Mouse (Mus musculus): Measurements from ENCODE around the gene Prr19. TPM values are rescaled to one million over a fixed set of nuclear protein-coding genes. Genes with fewer than 3 reads are reported as not detected.
A peak's percentile ranks its signal among the peaks of the same experiment; 100 is the strongest.

Gene Prr19
- total and polyA plus RNA-seq, 2 experiments from 2014 or later, result 2.5 to 2.6 TPM

GRCm38 (mm10) chr7:25281734-25282601 lies 19.2 kb upstream of the Prr19 start:
- peak; percentile 74 for ATAC-seq
- peaks cover 23% of the 10 kb centered on the region for H3K36me3 ChIP-seq (ENCODE audit: insufficient read depth)
- TF ChIP-seq CTCF (IDR thresholded peaks at IDR 0.05; ENCODE audit: low read depth), result no peak; the same call in 1 of the 2 replicates
- peak overlapping the region; percentile 94 for H3K4me2 ChIP-seq (ENCODE audit: low read depth)
- H3K4me3 ChIP-seq (ENCODE audit: low read depth, low read length), result peak overlapping the region; percentile 77
- 1% methylated on average over 73 of the region's 108 CpGs for WGBS
- no peaks in the 10 kb centered on the region for H3K27me3 ChIP-seq (ENCODE audit: insufficient read depth, low read length)
- peak overlapping the region; percentile 99 for H3K27ac ChIP-seq (ENCODE audit: low read depth, low read length)
- peak; percentile 98 for DNase-seq
- H3K4me1 ChIP-seq (ENCODE audit: insufficient read depth), result peaks cover 40% of the 10 kb centered on the region
- peak overlapping the region; percentile 72 for H3K9ac ChIP-seq
- H3K9me3 ChIP-seq (ENCODE audit: low read length), result no peaks in the 10 kb centered on the region

GRCm38 (mm10) chr7:25282731-25283211 lies 18.4 kb upstream of the Prr19 start:
- TF ChIP-seq CTCF (IDR thresholded peaks at IDR 0.05; ENCODE audit: low read depth), result 0 out of 2 replicates have a peak, but pooled peaks have one; percentile 18
- DNase-seq, result peak; percentile 69
- H3K4me1 ChIP-seq (ENCODE audit: insufficient read depth), result peaks cover 35% of the 10 kb centered on the region

GRCm38 (mm10) chr7:25283637-25284036 lies 17.6 kb upstream of the Prr19 start:
- Histone ChIP-seq H3K9ac (peak overlapping the region; percentile 72), H3K27me3 (ENCODE audit: insufficient read depth, low read length) (no peaks in the 10 kb centered on the region), H3K4me2 (ENCODE audit: low read depth) (peak overlapping the region; percentile 94), H3K9me3 (ENCODE audit: low read length) (no peaks in the 10 kb centered on the region), H3K4me3 (ENCODE audit: low read depth, low read length) (peak overlapping the region; percentile 77), H3K4me1 (ENCODE audit: insufficient read depth) (peaks cover 33% of the 10 kb centered on the region), H3K27ac (ENCODE audit: low read depth, low read length) (peak overlapping the region; percentile 99), H3K36me3 (ENCODE audit: insufficient read depth) (peaks cover 40% of the 10 kb centered on the region)
- ATAC-seq, result no peak
- DNase-seq, result no peak
- TF ChIP-seq CTCF (IDR thresholded peaks at IDR 0.05; ENCODE audit: low read depth), result no peak
- 18% methylated on average over 5 of the region's 5 CpGs for WGBS

More at GRCm38 (mm10) chr7:25282731-25283211, 18.4 kb upstream of the Prr19 start:
- H3K27me3 ChIP-seq (ENCODE audit: insufficient read depth, low read length), result no peaks in the 10 kb centered on the region
- ATAC-seq, result no peak
- no peaks in the 10 kb centered on the region for H3K9me3 ChIP-seq (ENCODE audit: low read length)
- H3K9ac ChIP-seq, result peak overlapping the region; percentile 72
- peak overlapping the region; percentile 77 for H3K4me3 ChIP-seq (ENCODE audit: low read depth, low read length)
- H3K27ac ChIP-seq (ENCODE audit: low read depth, low read length), result peak overlapping the region; percentile 99
- 2% methylated on average over 29 of the region's 36 CpGs for WGBS
- H3K36me3 ChIP-seq (ENCODE audit: insufficient read depth), result peaks cover 31% of the 10 kb centered on the region
- peak overlapping the region; percentile 94 for H3K4me2 ChIP-seq (ENCODE audit: low read depth)

- no peaks in the 10 kb centered on the region for H3K27me3 ChIP-seq (ENCODE audit: insufficient read depth, low read length)
- no peak for ATAC-seq
- H3K4me3 ChIP-seq (ENCODE audit: low read depth, low read length), result peak overlapping the region; percentile 77; the same call in 1 of the 2 replicates
- H3K9me3 ChIP-seq (ENCODE audit: low read length), result no peaks in the 10 kb centered on the region
- no peak for TF ChIP-seq CTCF (IDR thresholded peaks at IDR 0.05; ENCODE audit: low read depth)
- peaks cover 33% of the 10 kb centered on the region for H3K4me1 ChIP-seq (ENCODE audit: insufficient read depth)
- peak overlapping the region; percentile 72; the same call in 1 of the 2 replicates for H3K9ac ChIP-seq
- WGBS, result 57% methylated on average over 2 of the region's 2 CpGs
- H3K27ac ChIP-seq (ENCODE audit: low read depth, low read length), result no peak overlapping the region
- peaks cover 45% of the 10 kb centered on the region for H3K36me3 ChIP-seq (ENCODE audit: insufficient read depth)
- no peak for DNase-seq
- peak overlapping the region; percentile 94 for H3K4me2 ChIP-seq (ENCODE audit: low read depth)
These were observed 17.0 kb upstream of the Prr19 start for GRCm38 (mm10) chr7:25284171-25284570.

DNA sequence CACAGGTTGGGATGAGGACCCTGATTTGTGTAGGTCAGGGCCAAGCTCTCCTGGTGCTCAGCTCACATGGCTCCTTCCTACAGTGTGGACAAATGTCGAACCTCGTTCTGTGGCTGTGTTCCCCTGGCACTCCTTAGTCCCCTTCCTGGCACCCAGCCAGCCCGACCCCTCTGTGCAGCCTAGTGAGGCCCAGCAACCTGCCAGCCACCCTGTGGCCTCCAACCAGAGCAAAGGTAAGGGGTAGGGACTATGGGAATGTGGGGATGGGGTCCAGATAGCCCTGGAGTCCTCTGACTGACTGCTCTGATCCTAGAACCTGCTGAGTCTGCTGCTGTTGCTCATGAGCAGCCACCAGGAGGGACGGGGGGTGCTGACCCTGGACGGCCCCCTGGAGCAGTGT lies 16.4 kb upstream of the Prr19 start:
- Histone ChIP-seq H3K4me2 (ENCODE audit: low read depth) (peak overlapping the region; percentile 94), H3K4me3 (ENCODE audit: low read depth, low read length) (no peak overlapping the region), H3K36me3 (ENCODE audit: insufficient read depth) (peaks cover 51% of the 10 kb centered on the region), H3K27me3 (ENCODE audit: insufficient read depth, low read length) (no peaks in the 10 kb centered on the region), H3K9me3 (ENCODE audit: low read length) (no peaks in the 10 kb centered on the region), H3K9ac (no peak overlapping the region), H3K4me1 (ENCODE audit: insufficient read depth) (peaks cover 33% of the 10 kb centered on the region), H3K27ac (ENCODE audit: low read depth, low read length) (no peak overlapping the region)
- 45% methylated on average over 5 of the region's 5 CpGs for WGBS
- ATAC-seq (no peak), DNase-seq (no peak)
- no peak for TF ChIP-seq CTCF (IDR thresholded peaks at IDR 0.05; ENCODE audit: low read depth)

DNA sequence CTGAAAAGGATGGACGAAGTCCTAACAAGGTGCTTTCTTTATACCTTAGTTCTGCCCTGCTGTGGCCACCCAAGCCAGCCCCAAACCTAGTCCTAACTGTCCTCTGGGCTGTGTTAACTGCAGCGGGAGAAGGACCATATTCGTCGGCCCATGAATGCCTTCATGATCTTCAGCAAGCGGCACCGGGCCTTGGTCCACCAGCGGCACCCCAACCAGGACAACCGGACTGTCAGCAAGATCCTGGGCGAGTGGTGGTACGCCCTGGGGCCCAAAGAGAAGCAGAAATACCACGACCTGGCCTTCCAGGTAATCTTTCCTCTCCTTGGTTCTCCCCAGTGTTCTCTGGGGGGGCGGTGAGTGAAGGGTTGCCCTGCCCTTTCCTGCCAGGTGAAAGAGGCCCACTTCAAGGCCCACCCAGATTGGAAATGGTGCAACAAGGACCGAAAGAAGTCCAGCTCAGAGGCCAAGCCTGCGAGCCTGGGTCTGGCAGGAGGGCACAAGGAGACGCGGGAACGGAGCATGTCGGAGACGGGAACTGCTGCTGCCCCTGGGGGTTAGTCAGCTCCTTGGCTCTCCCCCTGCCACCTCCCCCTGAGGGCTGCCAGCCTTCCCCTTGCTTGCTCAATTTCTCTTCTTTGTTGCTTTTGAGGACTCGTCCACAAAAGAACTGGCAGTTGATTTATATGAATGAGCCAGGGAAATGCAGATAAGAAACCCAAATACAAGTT lies 15.5 kb upstream of the Prr19 start:
- no peak for ATAC-seq
- Histone ChIP-seq H3K27ac (ENCODE audit: low read depth, low read length) (no peak overlapping the region), H3K9ac (no peak overlapping the region), H3K36me3 (ENCODE audit: insufficient read depth) (peaks cover 61% of the 10 kb centered on the region), H3K9me3 (ENCODE audit: low read length) (no peaks in the 10 kb centered on the region), H3K4me2 (ENCODE audit: low read depth) (no peak overlapping the region), H3K27me3 (ENCODE audit: insufficient read depth, low read length) (no peaks in the 10 kb centered on the region), H3K4me3 (ENCODE audit: low read depth, low read length) (no peak overlapping the region), H3K4me1 (ENCODE audit: insufficient read depth) (peaks cover 24% of the 10 kb centered on the region)
- 77% methylated on average over 20 of the region's 20 CpGs for WGBS
- DNase-seq, result no peak
- no peak for TF ChIP-seq CTCF (IDR thresholded peaks at IDR 0.05; ENCODE audit: low read depth)

All from forebrain, postnatal 0 days (tissue).